Mouse (Mus musculus): ENCODE data around the gene Gdf9.

GRCm38 (mm10) chr11:53418048-53418447, 12.8 kb upstream of the Gdf9 start:
- TF ChIP-seq CTCF (IDR thresholded peaks at IDR 0.05 in 2 of 3, conservative IDR thresholded peaks at IDR 0.05 in 1 of 3; ENCODE audit: control insufficient read depth in 1 of 3, insufficient read depth in 1 of 3, low read depth in 2 of 3, low read length in 3 of 3, poor library complexity in 1 of 3, severe bottlenecking in 1 of 3) (no peak), TCF12 (IDR thresholded peaks at IDR 0.05; ENCODE audit: low read depth, low read length) (no peak), USF1 (IDR thresholded peaks at IDR 0.05; ENCODE audit: low read depth, low read length) (no peak), ZC3H11A (IDR thresholded peaks at IDR 0.05; ENCODE audit: low read depth, low read length) (no peak), ELF1 (IDR thresholded peaks at IDR 0.05; ENCODE audit: low read depth, low read length) (no peak), TAL1 (IDR thresholded peaks at IDR 0.05; ENCODE audit: low read length) (no peak), SIN3A (IDR thresholded peaks at IDR 0.05; ENCODE audit: low read length) (no peak), NRF1 (IDR thresholded peaks at IDR 0.05; ENCODE audit: insufficient read depth, low read depth, low read length, poor library complexity, severe bottlenecking) (no peak), GABPA (IDR thresholded peaks at IDR 0.05; ENCODE audit: low read depth, low read length) (no peak)

All from MEL (cell line).